Mouse (Mus musculus) heart, embryonic 15.5 days (tissue): ENCODE results near the gene Ddx56. TPM values are rescaled to one million over a fixed set of nuclear protein-coding genes. Genes with fewer than 3 reads are reported as not detected.

ENCODE experiments used
- ATAC-seq: fragments of 200-750 bp; cut with Nextera tagmentation; replicated peaks from 2 replicates; pipeline ENCODE4 v1.8.0; 2017; ENCODE audit warnings: low read depth, moderate TSS enrichment; ENCODE audit not compliant: insufficient number of reproducible peaks, insufficient read depth, low FRiP score
- H3K27ac ChIP-seq: fragments of 300-500 bp; sonication (generic); 2 replicates; pipeline ENCODE4 v1.5.1; 2015; ENCODE audit warnings: mild to moderate bottlenecking, inconsistent platforms
- H3K27me3 ChIP-seq: fragments of 300-500 bp; sonication (generic); 2 replicates; pipeline ENCODE4 v1.6.1; 2015; ENCODE audit warnings: inconsistent platforms
- H3K36me3 ChIP-seq: fragments of 300-500 bp; sonication (generic); 2 replicates; pipeline ENCODE4 v1.6.1; 2015; ENCODE audit warnings: mild to moderate bottlenecking, inconsistent platforms
- H3K4me1 ChIP-seq: fragments of 300-500 bp; sonication (generic); replicated peaks from 2 replicates; pipeline ENCODE4 v1.6.1; 2015; ENCODE audit warnings: inconsistent platforms
- H3K4me2 ChIP-seq: fragments of 300-500 bp; sonication (generic); 2 replicates; pipeline ENCODE4 v1.6.1; 2015; ENCODE audit warnings: inconsistent platforms, mild to moderate bottlenecking, moderate library complexity
- H3K4me3 ChIP-seq: fragments of 300-500 bp; sonication (generic); 2 replicates; pipeline ENCODE4 v1.5.1; 2015; ENCODE audit warnings: mild to moderate bottlenecking, inconsistent platforms
- H3K9ac ChIP-seq: fragments of 300-500 bp; sonication (generic); 2 replicates; pipeline ENCODE4 v1.6.1; 2015; ENCODE audit warnings: mild to moderate bottlenecking, inconsistent platforms
- H3K9me3 ChIP-seq: fragments of 300-500 bp; sonication (generic); replicated peaks from 2 replicates; pipeline ENCODE4 v1.6.1; 2016; ENCODE audit warnings: inconsistent platforms
- WGBS: fragments of 180-500 bp; shearing (Covaris S2); methylation state at CpG from one replicate; pipeline ENCODE4 v1.1.7; 2015; ENCODE audit warnings: mixed read lengths; 5-methylcytosine and 5-hydroxymethylcytosine counted together
- polyA plus RNA-seq: library from polyadenylated mRNA; unstranded; fragments of >200 nt; fragmentation: Nextera tagmentation; extraction: Ambion mirVana; gene quantifications from 2 replicates; pipeline ENCODE4 v1.2.1, GENCODE M21; 2015

Ddx56 gene
- polyA plus RNA-seq, result 45.8 and 60.3 TPM in 2 replicates

GRCm38 (mm10) chr11:6267320-6268254, at the start of gene Ddx56:
Ddx56 (minus strand) TSS chr11:6267772.
- ATAC-seq, result peak; percentile 96
- Histone ChIP-seq H3K4me1 (peaks cover 17% of the 10 kb centered on the region), H3K36me3 (peaks cover 53% of the 10 kb centered on the region), H3K4me2 (peak within 1 kb of the TSS; percentile 91), H3K9me3 (no peaks in the 10 kb centered on the region), H3K27me3 (no peaks in the 10 kb centered on the region), H3K27ac (peak within 1 kb of the TSS; percentile 97), H3K4me3 (peak within 1 kb of the TSS; percentile 84), H3K9ac (peak within 1 kb of the TSS; percentile 89)
- 1% methylated on average over 50 of the region's 50 CpGs for WGBS

- Histone ChIP-seq H3K27ac (no peak overlapping the region), H3K4me3 (no peak overlapping the region), H3K4me2 (no peak overlapping the region), H3K36me3 (peaks cover 65% of the 10 kb centered on the region), H3K4me1 (no peaks in the 10 kb centered on the region), H3K9ac (no peak overlapping the region), H3K9me3 (no peaks in the 10 kb centered on the region), H3K27me3 (no peaks in the 10 kb centered on the region)
- 91% methylated on average over 11 of the region's 11 CpGs for WGBS
- ATAC-seq, result no peak
Measured at GRCm38 (mm10) chr11:6316821-6317220, 49.2 kb upstream of the Ddx56 start.

- no peak overlapping the region for H3K9ac ChIP-seq
- H3K9me3 ChIP-seq, result no peaks in the 10 kb centered on the region
- 77% methylated on average over 7 of the region's 7 CpGs for WGBS
- no peak for ATAC-seq
- no peak overlapping the region for H3K4me3 ChIP-seq
- H3K4me2 ChIP-seq, result no peak overlapping the region
- H3K4me1 ChIP-seq, result no peaks in the 10 kb centered on the region
- H3K36me3 ChIP-seq, result peaks cover 72% of the 10 kb centered on the region
- no peak overlapping the region for H3K27ac ChIP-seq
- no peaks in the 10 kb centered on the region for H3K27me3 ChIP-seq
Measured at GRCm38 (mm10) chr11:6313874-6314406, 46.4 kb upstream of the Ddx56 start.

DNA sequence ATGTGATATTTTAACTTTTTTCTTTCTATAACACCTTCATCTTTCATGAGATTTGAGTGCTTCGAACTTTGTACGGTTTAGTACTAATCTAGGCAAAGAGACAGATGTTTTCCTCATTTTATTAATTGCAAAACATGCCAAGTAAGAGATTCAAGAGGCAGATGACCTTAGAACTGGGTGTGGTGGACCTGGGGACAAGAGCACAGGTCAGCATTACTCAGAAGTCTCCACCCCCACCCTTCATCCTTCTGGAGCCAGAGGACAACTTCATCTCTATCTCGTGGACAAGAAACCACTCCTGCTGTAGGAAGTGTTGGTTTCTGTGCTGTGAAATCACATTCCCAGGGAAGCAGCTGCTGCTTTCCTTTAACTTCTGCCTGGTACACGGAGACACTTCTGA, 40.6 kb upstream of the Ddx56 start:
- no peak overlapping the region for H3K9ac ChIP-seq
- H3K36me3 ChIP-seq, result peaks cover 47% of the 10 kb centered on the region
- ATAC-seq, result no peak
- no peak overlapping the region for H3K4me3 ChIP-seq
- H3K27me3 ChIP-seq, result no peaks in the 10 kb centered on the region
- H3K4me1 ChIP-seq, result no peaks in the 10 kb centered on the region; the same call in 1 of the 2 replicates
- H3K4me2 ChIP-seq, result no peak overlapping the region
- no peaks in the 10 kb centered on the region for H3K9me3 ChIP-seq
- 81% methylated on average over 4 of the region's 4 CpGs for WGBS
- H3K27ac ChIP-seq, result no peak overlapping the region

DNA sequence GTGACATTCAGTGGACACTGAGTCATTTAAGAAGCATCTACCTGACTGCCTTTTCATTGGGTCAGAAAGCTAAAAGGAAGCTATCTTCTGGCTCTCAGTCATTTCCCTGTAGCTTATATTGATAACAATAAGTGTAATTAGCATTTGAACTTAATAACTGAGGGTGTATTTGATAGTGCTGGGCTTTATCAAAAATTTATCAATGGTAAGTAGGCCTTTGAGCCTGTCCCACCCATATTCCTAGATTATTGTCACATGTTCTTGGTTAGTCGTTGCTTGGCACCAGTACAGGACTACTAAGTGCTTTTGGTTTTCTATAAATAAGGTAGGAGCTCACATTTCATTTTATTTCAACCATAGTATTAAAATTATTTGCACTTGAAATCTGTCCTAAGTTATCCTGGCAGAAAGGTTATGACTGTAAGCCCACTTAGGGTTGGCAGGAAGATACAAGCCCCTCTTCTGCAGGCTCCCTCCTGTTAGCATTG, 38.4 kb upstream of the Ddx56 start:
- no peak overlapping the region for H3K4me3 ChIP-seq
- no peak overlapping the region for H3K9ac ChIP-seq
- peaks cover 49% of the 10 kb centered on the region for H3K36me3 ChIP-seq
- no peak overlapping the region for H3K27ac ChIP-seq
- no peaks in the 10 kb centered on the region for H3K9me3 ChIP-seq
- ATAC-seq, result no peak
- H3K4me1 ChIP-seq, result no peaks in the 10 kb centered on the region; the same call in 1 of the 2 replicates
- 62% methylated on average over 1 of the region's 1 CpGs for WGBS
- H3K4me2 ChIP-seq, result no peak overlapping the region
- no peaks in the 10 kb centered on the region for H3K27me3 ChIP-seq

DNA sequence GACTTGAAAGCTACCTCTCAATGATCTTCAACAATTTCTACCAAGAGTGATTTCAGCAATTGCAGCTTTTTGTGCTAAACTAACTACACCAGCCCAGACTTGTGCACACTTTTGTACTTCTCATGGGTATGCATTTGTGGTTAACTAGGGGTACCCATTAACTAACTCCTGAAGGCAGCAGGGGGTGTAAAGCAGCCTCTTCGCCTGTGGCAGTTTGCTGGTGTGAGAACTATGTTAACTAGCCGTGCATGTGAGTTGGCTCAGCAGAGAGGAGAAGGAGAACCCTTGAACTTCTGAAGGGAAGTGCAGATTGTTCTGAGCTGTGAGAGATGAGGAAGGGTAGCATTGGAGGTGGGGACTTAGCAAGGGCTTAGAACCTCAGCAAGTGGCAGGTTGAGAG, 35.2 kb upstream of the Ddx56 start:
- Histone ChIP-seq H3K27me3 (no peaks in the 10 kb centered on the region), H3K4me3 (no peak overlapping the region), H3K9me3 (no peaks in the 10 kb centered on the region), H3K4me2 (no peak overlapping the region), H3K4me1 (no peaks in the 10 kb centered on the region; the same call in 1 of the 2 replicates), H3K9ac (no peak overlapping the region), H3K27ac (no peak overlapping the region), H3K36me3 (peaks cover 55% of the 10 kb centered on the region)
- no peak for ATAC-seq
- 78% methylated on average over 2 of the region's 2 CpGs for WGBS

DNA sequence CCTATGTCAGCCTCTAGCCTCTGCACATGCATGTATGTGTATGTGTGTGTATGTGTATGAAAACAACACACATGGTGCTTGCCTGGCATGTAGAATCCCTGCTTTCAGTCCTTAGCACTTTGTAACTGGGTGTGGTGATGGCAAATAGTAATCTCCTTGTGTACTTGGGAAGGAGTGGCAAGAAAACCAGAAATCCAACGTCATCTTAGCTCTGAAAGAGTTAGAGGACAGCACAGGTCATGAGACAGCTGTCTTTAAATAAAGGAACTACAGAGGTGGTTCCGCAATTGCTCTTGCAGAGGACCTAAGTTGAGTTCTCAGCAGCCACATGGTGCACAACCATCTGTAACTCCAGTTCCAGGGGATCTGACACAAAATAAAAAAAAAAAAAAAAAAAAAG, 31.9 kb upstream of the Ddx56 start:
- Histone ChIP-seq H3K27ac (no peak overlapping the region), H3K4me3 (no peak overlapping the region), H3K27me3 (no peaks in the 10 kb centered on the region), H3K4me2 (no peak overlapping the region), H3K4me1 (no peaks in the 10 kb centered on the region), H3K36me3 (peaks cover 50% of the 10 kb centered on the region), H3K9ac (no peak overlapping the region), H3K9me3 (no peaks in the 10 kb centered on the region)
- WGBS, result 83% methylated on average over 2 of the region's 2 CpGs
- ATAC-seq, result no peak

DNA sequence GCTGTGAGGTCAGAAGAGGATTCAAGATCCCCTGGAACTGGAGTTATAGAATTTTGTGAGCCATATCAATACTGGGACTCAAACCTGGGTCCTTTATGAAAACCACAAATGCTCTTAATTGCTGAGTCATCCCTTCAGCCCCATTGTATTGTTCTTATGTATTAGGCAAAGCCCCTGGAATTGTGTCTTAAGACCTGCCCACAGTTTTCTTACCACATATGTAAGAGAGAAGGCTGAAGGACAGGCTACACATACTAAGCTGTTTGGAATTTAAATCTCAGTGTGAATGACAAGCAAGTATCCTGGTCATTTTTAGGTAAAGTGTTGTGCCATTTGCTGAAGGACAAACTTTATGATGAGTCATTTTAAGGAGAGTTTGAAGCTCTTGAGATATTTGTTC, 28.5 kb upstream of the Ddx56 start:
- Histone ChIP-seq H3K4me3 (no peak overlapping the region), H3K36me3 (peaks cover 29% of the 10 kb centered on the region), H3K27ac (no peak overlapping the region), H3K4me2 (no peak overlapping the region), H3K9me3 (no peaks in the 10 kb centered on the region), H3K27me3 (no peaks in the 10 kb centered on the region), H3K9ac (no peak overlapping the region), H3K4me1 (peaks cover 14% of the 10 kb centered on the region)
- ATAC-seq, result no peak

GRCm38 (mm10) chr11:6294632-6295031, 27.1 kb upstream of the Ddx56 start:
- Histone ChIP-seq H3K4me1 (peaks cover 17% of the 10 kb centered on the region), H3K27me3 (no peaks in the 10 kb centered on the region), H3K36me3 (peaks cover 25% of the 10 kb centered on the region), H3K9ac (no peak overlapping the region), H3K4me3 (no peak overlapping the region), H3K9me3 (no peaks in the 10 kb centered on the region), H3K27ac (no peak overlapping the region), H3K4me2 (no peak overlapping the region)
- 87% methylated on average over 4 of the region's 4 CpGs for WGBS
- no peak for ATAC-seq

- Histone ChIP-seq H3K36me3 (peaks cover 18% of the 10 kb centered on the region), H3K4me1 (peaks cover 17% of the 10 kb centered on the region), H3K4me3 (no peak overlapping the region), H3K9me3 (no peaks in the 10 kb centered on the region), H3K9ac (no peak overlapping the region), H3K27ac (no peak overlapping the region), H3K27me3 (no peaks in the 10 kb centered on the region), H3K4me2 (peak overlapping the region; percentile 69; the same call in 1 of the 2 replicates)
- 87% methylated on average over 2 of the region's 2 CpGs for WGBS
- ATAC-seq, result no peak
Measured at GRCm38 (mm10) chr11:6293601-6294000, 26.0 kb upstream of the Ddx56 start.

- H3K27me3 ChIP-seq, result no peaks in the 10 kb centered on the region
- peak overlapping the region; percentile 69 for H3K4me2 ChIP-seq
- no peaks in the 10 kb centered on the region for H3K9me3 ChIP-seq
- H3K4me1 ChIP-seq, result peaks cover 17% of the 10 kb centered on the region
- peak overlapping the region; percentile 97 for H3K27ac ChIP-seq
- H3K4me3 ChIP-seq, result peak overlapping the region; percentile 79
- ATAC-seq, result no peak
- H3K9ac ChIP-seq, result no peak overlapping the region
- peaks cover 11% of the 10 kb centered on the region for H3K36me3 ChIP-seq
- WGBS, result 85% methylated on average over 4 of the region's 4 CpGs
Measured at GRCm38 (mm10) chr11:6292988-6293349, 25.4 kb upstream of the Ddx56 start.
